Mouse (Mus musculus) MEL (cell line): ENCODE measurements around the gene Magel2. TPM values are rescaled to one million over a fixed set of nuclear protein-coding genes. Genes with fewer than 3 reads are reported as not detected.

ENCODE experiments used
- DNase-seq: peaks from one replicate; pipeline ENCODE4 v3.0.0; 2011; ENCODE audit warnings: low read depth, low spot score
- H3K27ac ChIP-seq: 2 replicates; pipeline ENCODE4 v1.5.1; 2012; ENCODE audit warnings: low read depth, mild to moderate bottlenecking, control low read depth, low read length, moderate library complexity; ENCODE audit not compliant: control insufficient read depth
- H3K27me3 ChIP-seq, 2 experiments: fragments of 150-350 bp in 1 of 2; sonication (generic) in 1 of 2; 2 replicates each; pipeline ENCODE4 v1.6.1; 2012; ENCODE audit warnings: low read length in 2 of 2, mild to moderate bottlenecking in 2 of 2, improper control_type of control experiment in 1 of 2, moderate library complexity in 1 of 2; ENCODE audit not compliant: insufficient read depth in 2 of 2, control insufficient read depth in 1 of 2
- H3K36me3 ChIP-seq, 2 experiments: 2 replicates each; pipeline ENCODE4 v1.6.1; 2012 to 2014; ENCODE audit warnings: low read length in 2 of 2, improper control_type of control experiment in 1 of 2, inconsistent platforms in 1 of 2, mild to moderate bottlenecking in 1 of 2; ENCODE audit not compliant: insufficient read depth in 2 of 2, control insufficient read depth in 1 of 2
- H3K4me1 ChIP-seq, 2 experiments: fragments of 150-350 bp in 1 of 2; sonication (generic) in 1 of 2; 2 replicates each; pipeline ENCODE4 v1.6.1; 2012; ENCODE audit warnings: low read length in 2 of 2, improper control_type of control experiment in 1 of 2, mild to moderate bottlenecking in 1 of 2; ENCODE audit not compliant: insufficient read depth in 2 of 2, control insufficient read depth in 1 of 2
- H3K4me3 ChIP-seq, 2 experiments: fragments of 150-350 bp in 1 of 2; sonication (generic) in 1 of 2; 2 replicates each; pipeline ENCODE4 v1.5.1; 2012; ENCODE audit warnings: low read depth in 2 of 2, low read length in 2 of 2, mild to moderate bottlenecking in 2 of 2, moderate library complexity in 2 of 2, control low read depth in 1 of 2, improper control_type of control experiment in 1 of 2; ENCODE audit not compliant: control insufficient read depth in 1 of 2, insufficient read depth in 1 of 2
- H3K79me2 ChIP-seq: 2 replicates; pipeline ENCODE4 v1.6.1; 2012; ENCODE audit warnings: mild to moderate bottlenecking, low read length, moderate library complexity; ENCODE audit not compliant: control insufficient read depth, poor library complexity, insufficient read depth
- H3K9ac ChIP-seq: 2 replicates; pipeline ENCODE4 v1.6.1; 2012; ENCODE audit warnings: low read depth, mild to moderate bottlenecking, control low read depth, low read length, moderate library complexity; ENCODE audit not compliant: control insufficient read depth, poor library complexity, severe bottlenecking
- H3K9me3 ChIP-seq: fragments of 150-350 bp; sonication (generic); replicated peaks from 2 replicates; pipeline ENCODE4 v1.6.1; 2012; ENCODE audit warnings: mild to moderate bottlenecking, low read length, improper control_type of control experiment, moderate library complexity; ENCODE audit not compliant: insufficient read depth
- CTCF ChIP-seq, 3 experiments: IDR thresholded peaks in 2 of 3; conservative IDR thresholded peaks in 1 of 3; 2 replicates each; pipeline ENCODE4 v1.5.1; 2011 to 2012; ENCODE audit warnings: low read length in 3 of 3, low read depth in 2 of 3, mild to moderate bottlenecking in 2 of 3, improper control_type of control experiment in 1 of 3, inconsistent platforms in 1 of 3, mixed read lengths in 1 of 3, moderate library complexity in 1 of 3; ENCODE audit not compliant: control insufficient read depth in 1 of 3, insufficient read depth in 1 of 3, poor library complexity in 1 of 3, severe bottlenecking in 1 of 3
- ETS1 ChIP-seq: IDR thresholded peaks from 2 replicates; pipeline ENCODE4 v1.6.1; 2012; ENCODE audit warnings: low read depth, mild to moderate bottlenecking, inconsistent platforms, low read length, improper control_type of control experiment, moderate library complexity
- GATA1 ChIP-seq: IDR thresholded peaks from 2 replicates; pipeline ENCODE4 v1.6.1; 2011; ENCODE audit warnings: low read depth, low read length, improper control_type of control experiment
- HCFC1 ChIP-seq: IDR thresholded peaks from 2 replicates; pipeline ENCODE4 v1.6.1; 2012; ENCODE audit warnings: low read depth, mild to moderate bottlenecking, inconsistent platforms, low read length, improper control_type of control experiment, moderate library complexity
- MAX ChIP-seq: IDR thresholded peaks from 2 replicates; pipeline ENCODE4 v1.6.1; 2011; ENCODE audit warnings: low read length, improper control_type of control experiment
- NELFE ChIP-seq: IDR thresholded peaks from 2 replicates; pipeline ENCODE4 v1.6.1; 2011; ENCODE audit warnings: low read depth, low read length, improper control_type of control experiment
- POLR2AphosphoS2 ChIP-seq: IDR thresholded peaks from 2 replicates; pipeline ENCODE4 v1.6.1; 2011; ENCODE audit warnings: low read length, improper control_type of control experiment
- RCOR1 ChIP-seq: IDR thresholded peaks from 2 replicates; pipeline ENCODE4 v1.6.1; 2012; ENCODE audit warnings: low read depth, mild to moderate bottlenecking, inconsistent platforms, low read length, improper control_type of control experiment
- SMC3 ChIP-seq: IDR thresholded peaks from 2 replicates; pipeline ENCODE4 v1.6.1; 2011; ENCODE audit warnings: low read depth, low read length, improper control_type of control experiment
- TBP ChIP-seq: IDR thresholded peaks from 2 replicates; pipeline ENCODE4 v1.8.0; 2011; ENCODE audit warnings: low read depth, low read length, improper control_type of control experiment
- UBTF ChIP-seq: IDR thresholded peaks from 2 replicates; pipeline ENCODE4 v1.6.1; 2012; ENCODE audit warnings: low read depth, mild to moderate bottlenecking, inconsistent platforms, low read length, improper control_type of control experiment, moderate library complexity, borderline replicate concordance; ENCODE audit not compliant: insufficient read depth
- USF2 ChIP-seq, 2 experiments: IDR thresholded peaks; 2 replicates each; pipeline ENCODE4 v1.6.1; 2011 to 2012; ENCODE audit warnings: improper control_type of control experiment in 2 of 2, low read length in 2 of 2, borderline replicate concordance in 1 of 2, inconsistent platforms in 1 of 2, low read depth in 1 of 2, mild to moderate bottlenecking in 1 of 2; ENCODE audit not compliant: insufficient read depth in 1 of 2
- ZC3H11A ChIP-seq: IDR thresholded peaks from 2 replicates; pipeline ENCODE4 v1.6.1; 2012; ENCODE audit warnings: low read depth, mild to moderate bottlenecking, inconsistent platforms, low read length, improper control_type of control experiment
- ZKSCAN1 ChIP-seq: IDR thresholded peaks from 2 replicates; pipeline ENCODE4 v1.6.1; 2012; ENCODE audit warnings: low read depth, mild to moderate bottlenecking, inconsistent platforms, low read length, improper control_type of control experiment, moderate library complexity
- ZMIZ1 ChIP-seq: IDR thresholded peaks from 2 replicates; pipeline ENCODE4 v1.6.1; 2012; ENCODE audit warnings: low read depth, mild to moderate bottlenecking, inconsistent platforms, low read length, improper control_type of control experiment, moderate library complexity
- polyA plus RNA-seq, 2 experiments: library from polyadenylated mRNA; stranded (reverse) in 1 of 2; unstranded in 1 of 2; fragments of >175 nt in 1 of 2; fragments of >200 nt in 1 of 2; gene quantifications; 2 replicates each; pipeline versions ENCODE4 v1.2.1 to v1.2.4; 2012; ENCODE audit warnings: low replicate concordance in 2 of 2, low read depth in 1 of 2; ENCODE audit not compliant: insufficient read length in 2 of 2, insufficient read depth in 1 of 2, missing spikeins in 1 of 2
- total RNA-seq: library from RNA; depleted of rRNA; stranded (reverse); fragments of 300-350 nt; gene quantifications from 2 replicates; pipeline ENCODE4 v1.2.3, GENCODE M21; 2012; rRNA removed

Magel2 gene
- total and polyA plus RNA-seq, 3 experiments: not detected

DNA sequence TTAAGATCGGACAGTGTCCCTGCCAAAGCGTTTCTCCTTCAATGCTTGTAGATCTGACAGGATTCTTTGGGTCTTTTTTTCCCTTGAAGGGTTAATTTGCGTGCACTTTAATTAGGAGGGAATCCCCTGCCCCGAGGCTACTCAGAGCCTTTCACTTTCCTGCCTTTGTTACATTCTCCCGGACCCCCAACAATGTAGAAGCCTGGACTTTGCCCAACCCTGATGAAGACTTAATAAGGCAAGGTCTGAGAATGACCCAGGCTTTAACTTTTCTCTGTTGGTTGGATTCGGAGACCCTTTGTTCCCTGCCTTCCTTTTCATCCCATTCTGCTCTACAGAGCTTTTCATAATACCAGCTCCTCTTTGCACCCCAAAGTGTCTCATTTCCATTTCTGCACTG is 43.8 kb downstream of the Magel2 start:
- Histone ChIP-seq H3K4me1 (no peaks in the 10 kb centered on the region), H3K27me3 (no peaks in the 10 kb centered on the region), H3K4me3 (no peak overlapping the region), H3K9ac (no peak overlapping the region), H3K27ac (no peak overlapping the region), H3K79me2 (no peaks in the 10 kb centered on the region), H3K9me3 (no peaks in the 10 kb centered on the region), H3K36me3 (no peaks in the 10 kb centered on the region)
- TF ChIP-seq GATA1 (no peak), CTCF (IDR thresholded peaks at IDR 0.05 in 2 of 3, conservative IDR thresholded peaks at IDR 0.05 in 1 of 3; ENCODE audit: control insufficient read depth in 1 of 3, insufficient read depth in 1 of 3, low read depth in 2 of 3, low read length in 3 of 3, poor library complexity in 1 of 3, severe bottlenecking in 1 of 3) (no peak), POLR2AphosphoS2 (no peak)
- no peak for DNase-seq

DNA sequence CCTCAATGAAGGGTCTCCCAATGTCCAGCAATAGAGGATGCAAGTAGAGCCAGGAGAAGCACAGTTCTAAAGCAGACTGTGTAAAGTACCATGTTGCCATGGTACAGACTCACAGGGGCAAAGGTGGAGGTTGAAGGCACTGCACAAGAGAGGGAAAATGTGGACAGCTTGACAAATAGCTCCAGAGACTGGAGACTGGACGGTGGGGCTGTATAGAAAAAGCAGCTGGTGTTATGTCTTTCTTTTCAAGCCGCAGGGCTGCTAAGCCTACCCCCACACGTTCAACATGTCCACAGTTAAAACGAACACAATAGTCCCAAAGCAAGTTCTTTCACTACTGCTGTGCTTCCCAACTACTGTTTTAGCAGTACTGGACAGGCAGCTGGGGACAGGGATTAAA is 46.4 kb downstream of the Magel2 start:
- H3K27me3 ChIP-seq: no peaks in the 10 kb centered on the region
- no peaks in the 10 kb centered on the region for H3K79me2 ChIP-seq
- no peaks in the 10 kb centered on the region for H3K9me3 ChIP-seq
- no peak overlapping the region for H3K9ac ChIP-seq
- DNase-seq: no peak
- no peak overlapping the region for H3K27ac ChIP-seq
- no peak overlapping the region for H3K4me3 ChIP-seq
- no peaks in the 10 kb centered on the region for H3K36me3 ChIP-seq
- TF ChIP-seq ETS1 (no peak), ZKSCAN1 (no peak), TBP (no peak), SMC3 (no peak), USF2 (IDR thresholded peaks at IDR 0.05; ENCODE audit: borderline replicate concordance in 1 of 2, insufficient read depth in 1 of 2, low read depth in 1 of 2, low read length in 2 of 2) (no peak), ZC3H11A (no peak), NELFE (no peak), CTCF (IDR thresholded peaks at IDR 0.05 in 2 of 3, conservative IDR thresholded peaks at IDR 0.05 in 1 of 3; ENCODE audit: control insufficient read depth in 1 of 3, insufficient read depth in 1 of 3, low read depth in 2 of 3, low read length in 3 of 3, poor library complexity in 1 of 3, severe bottlenecking in 1 of 3) (no peak), MAX (no peak)
- TF ChIP-seq, all 39 proteins: peak for 0
- H3K4me1 ChIP-seq: no peaks in the 10 kb centered on the region

DNA sequence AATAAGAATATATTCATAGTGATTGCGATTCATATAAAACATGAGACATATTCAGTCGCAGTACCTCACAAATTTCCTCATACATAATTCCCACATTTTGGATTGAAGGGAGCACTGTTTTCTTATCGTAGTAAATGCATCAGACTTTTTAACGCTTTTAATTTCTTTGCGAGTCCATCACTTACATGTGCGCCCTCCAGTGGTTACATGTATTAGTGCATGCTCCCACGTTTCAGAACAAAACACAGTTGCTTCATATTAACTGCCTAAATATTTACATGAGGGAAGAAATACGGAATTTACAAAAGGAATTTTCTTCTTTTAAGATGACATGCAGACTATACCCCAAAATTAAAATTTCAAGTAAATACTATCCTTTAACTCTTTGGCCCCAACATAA is 51.5 kb downstream of the Magel2 start:
- Histone ChIP-seq H3K4me1 (no peaks in the 10 kb centered on the region), H3K27ac (no peak overlapping the region), H3K27me3 (no peaks in the 10 kb centered on the region), H3K9me3 (no peaks in the 10 kb centered on the region), H3K36me3 (no peaks in the 10 kb centered on the region), H3K9ac (no peak overlapping the region), H3K4me3 (no peak overlapping the region), H3K79me2 (no peaks in the 10 kb centered on the region)
- DNase-seq: peak; percentile 51
- TF ChIP-seq ZKSCAN1: no peak
- TF ChIP-seq UBTF: no peak
- TF ChIP-seq HCFC1: no peak
- no peak for TF ChIP-seq ZMIZ1
- no peak for TF ChIP-seq RCOR1
- no peak for TF ChIP-seq GATA1
- TF ChIP-seq SMC3: peak; percentile 17; the same call in 1 of the 2 replicates
- TF ChIP-seq CTCF (IDR thresholded peaks at IDR 0.05 in 2 of 3, conservative IDR thresholded peaks at IDR 0.05 in 1 of 3; ENCODE audit: control insufficient read depth in 1 of 3, insufficient read depth in 1 of 3, low read depth in 2 of 3, low read length in 3 of 3, poor library complexity in 1 of 3, severe bottlenecking in 1 of 3): peak; percentile 31 to 56 (median 53)

Other genes starting within 250 kb of the Magel2 start
- gene Ndn, start 30.4 kb upstream of the Magel2 start, total RNA-seq: not detected in 2 replicates
- gene Ndn, start 30.4 kb upstream of the Magel2 start, polyA plus RNA-seq: not detected
- gene Mkrn3, start 43.1 kb downstream of the Magel2 start, total RNA-seq: not detected in 2 replicates
- gene Mkrn3, start 43.1 kb downstream of the Magel2 start, polyA plus RNA-seq: not detected
- not detected in 2 replicates for gene Peg12, start 87.5 kb downstream of the Magel2 start, total RNA-seq
- gene Peg12, start 87.5 kb downstream of the Magel2 start, polyA plus RNA-seq: not detected